Mouse (Mus musculus): ENCODE measurements around the gene Dnah2.

Gene Dnah2

GRCm38 (mm10) chr11:69431829-69432639 is 116.9 kb downstream of the Dnah2 start:
- ChIA-PET POLR2A (interaction anchor here in 3 of 4 experiments (0.5 to 2.1 kb wide), 39 partner anchors 9 to 482 kb away, joined by 3 to 12 read pairs (median 4); partner anchors contain the start of genes Cyb5d1 (in 3 of the 3), Naa38 (in 2 of the 3), Cntrob (in 1 of the 3) and Kcnab3 (in 1 of the 3)), CTCF (interaction anchor here (0.5 to 1.9 kb wide), 43 partner anchors 8 to 440 kb away, joined by 3 to 11 read pairs (median 3); partner anchors contain the start of genes Cyb5d1 (in 1 of the 4), Kcnab3 (in 1 of the 4), Naa38 (in 1 of the 4) and Nlgn2 (in 1 of the 4))

DNA sequence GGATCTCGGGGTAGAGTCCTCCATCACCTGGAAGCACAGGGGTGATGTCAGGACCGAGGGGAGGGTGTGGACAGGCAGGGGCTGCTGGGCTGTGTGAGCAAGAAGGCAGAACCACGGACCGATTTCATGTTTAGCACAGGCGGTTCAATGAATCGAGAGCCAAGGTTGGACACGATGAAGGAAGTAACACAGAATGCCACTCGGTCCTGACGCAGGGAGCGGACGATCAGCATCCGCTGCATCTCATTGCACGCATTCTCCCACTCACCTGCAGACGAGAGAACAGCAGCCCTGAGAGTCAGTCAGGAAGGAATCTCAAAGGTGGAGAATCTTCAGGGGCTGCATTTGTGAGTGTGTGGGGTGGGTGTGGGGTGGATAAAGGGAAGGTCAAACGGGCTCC is 118.3 kb downstream of the Dnah2 start:
- CTCF ChIA-PET, result no interaction called here
- POLR2A ChIA-PET, result interaction anchor here in 1 of 4 experiments (5.5 kb wide), 1 partner anchor 21 kb away, joined by 34 read pairs; no protein-coding TSS in a partner anchor

- ChIA-PET POLR2A (interaction anchor here (0.5 to 5.5 kb wide), 34 partner anchors 8 to 366 kb away, joined by 3 to 72 read pairs (median 6); partner anchors contain the start of genes Cyb5d1 (in 2 of the 4), Kdm6b (in 2 of the 4), Naa38 (in 2 of the 4) and Cntrob (in 1 of the 4)), CTCF (interaction anchor here in 3 of 4 experiments (0.6 to 2.4 kb wide), 9 partner anchors 8 to 540 kb away, joined by 3 to 15 read pairs (median 7); no protein-coding TSS in a partner anchor)
Observed at GRCm38 (mm10) chr11:69429313-69429712, 119.6 kb downstream of the Dnah2 start.

- CTCF ChIA-PET, result interaction anchor here in 3 of 4 experiments (0.6 to 2.4 kb wide), 14 partner anchors 9 to 541 kb away, joined by 3 to 15 read pairs (median 6); no protein-coding TSS in a partner anchor
- POLR2A ChIA-PET, result interaction anchor here (0.5 to 5.5 kb wide), 41 partner anchors 9 to 365 kb away, joined by 3 to 72 read pairs (median 4); partner anchors contain the start of genes Cyb5d1 (in 2 of the 4), Kdm6b (in 2 of the 4), Naa38 (in 2 of the 4) and Cntrob (in 1 of the 4)
Observed at GRCm38 (mm10) chr11:69428751-69429150, 120.2 kb downstream of the Dnah2 start.

GRCm38 (mm10) chr11:69426246-69426645 is 122.7 kb downstream of the Dnah2 start:
- POLR2A ChIA-PET, result interaction anchor here (0.5 to 5.5 kb wide), 18 partner anchors 8 to 353 kb away, joined by 3 to 72 read pairs (median 5); partner anchors contain the start of genes Cyb5d1 (in 1 of the 4), Kcnab3 (in 1 of the 4), Kdm6b (in 1 of the 4) and Naa38 (in 1 of the 4)
- CTCF ChIA-PET, result interaction anchor here in 1 of 4 experiments (1.4 kb wide), 1 partner anchor 12 kb away, joined by 4 read pairs; no protein-coding TSS in a partner anchor

- POLR2A ChIA-PET, result interaction anchor here in 3 of 4 experiments (0.6 to 1.9 kb wide), 12 partner anchors 8 to 476 kb away, joined by 3 to 7 read pairs (median 3); no protein-coding TSS in a partner anchor
- CTCF ChIA-PET, result interaction anchor here in 3 of 4 experiments (0.6 to 1.0 kb wide), 3 partner anchors 8 to 172 kb away, joined by 3 to 5 read pairs (median 3); no protein-coding TSS in a partner anchor
Observed at GRCm38 (mm10) chr11:69423885-69424284, 125.0 kb downstream of the Dnah2 start.

GRCm38 (mm10) chr11:69422842-69423241 is 126.1 kb downstream of the Dnah2 start:
- POLR2A ChIA-PET, result interaction anchor here in 2 of 4 experiments (0.8 to 6.9 kb wide), 5 partner anchors 10 to 16 kb away, joined by 3 to 136 read pairs (median 4); no protein-coding TSS in a partner anchor
- CTCF ChIA-PET, result no interaction called here

- CTCF ChIA-PET, result interaction anchor here in 1 of 4 experiments (0.6 to 3.7 kb wide), 5 partner anchors 7 to 165 kb away, joined by 3 to 10 read pairs (median 4); no protein-coding TSS in a partner anchor
- POLR2A ChIA-PET, result interaction anchor here in 3 of 4 experiments (0.6 to 6.9 kb wide), 19 partner anchors 10 to 826 kb away, joined by 3 to 136 read pairs (median 4); partner anchors contain the start of genes Trp53 (in 2 of the 3), Wrap53 (in 2 of the 3), Cntrob (in 1 of the 3) and Cyb5d1 (in 1 of the 3)
Observed at GRCm38 (mm10) chr11:69421131-69421977, 127.6 kb downstream of the Dnah2 start.

DNA sequence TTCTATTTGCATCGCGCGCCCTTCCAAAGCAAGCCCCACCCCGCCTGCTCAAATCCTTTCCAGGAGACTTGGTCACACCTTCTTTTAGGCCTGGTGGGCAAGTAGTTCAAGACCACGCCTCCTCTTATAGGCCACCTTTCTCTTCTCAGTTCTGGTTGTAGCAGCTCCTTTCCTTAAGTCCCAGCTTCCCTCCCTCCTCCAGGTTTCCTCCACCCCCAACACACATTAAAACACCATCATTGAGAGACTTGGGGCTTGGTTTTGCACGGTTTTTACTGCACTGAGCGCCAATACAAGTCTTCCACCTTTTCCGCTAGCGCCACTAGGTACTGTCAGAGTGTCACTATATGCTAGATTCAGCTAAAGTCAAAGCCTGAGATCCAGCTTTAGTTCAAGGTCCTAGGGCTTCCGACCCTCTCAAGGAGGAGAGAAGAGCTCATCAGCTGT is 128.3 kb downstream of the Dnah2 start:
- CTCF ChIA-PET, result interaction anchor here in 2 of 4 experiments (0.8 to 3.7 kb wide), 3 partner anchors 8 to 12 kb away, joined by 4 to 10 read pairs (median 6); no protein-coding TSS in a partner anchor
- POLR2A ChIA-PET, result interaction anchor here in 3 of 4 experiments (0.6 to 6.9 kb wide), 24 partner anchors 7 to 347 kb away, joined by 3 to 136 read pairs (median 4); partner anchors contain the start of genes Trp53 (in 2 of the 3), Wrap53 (in 2 of the 3), Cntrob (in 1 of the 3) and Cyb5d1 (in 1 of the 3)

GRCm38 (mm10) chr11:69419813-69420553 is 128.9 kb downstream of the Dnah2 start:
- POLR2A ChIA-PET, result interaction anchor here (0.6 to 6.9 kb wide), 32 partner anchors 7 to 346 kb away, joined by 3 to 136 read pairs (median 4); partner anchors contain the start of genes Cyb5d1 (in 2 of the 4), Naa38 (in 2 of the 4), Trp53 (in 2 of the 4) and Wrap53 (in 2 of the 4)
- CTCF ChIA-PET, result interaction anchor here (0.6 to 3.7 kb wide), 7 partner anchors 9 to 514 kb away, joined by 3 to 10 read pairs (median 6); partner anchors contain the start of gene Gucy2e (in 1 of the 4)

DNA sequence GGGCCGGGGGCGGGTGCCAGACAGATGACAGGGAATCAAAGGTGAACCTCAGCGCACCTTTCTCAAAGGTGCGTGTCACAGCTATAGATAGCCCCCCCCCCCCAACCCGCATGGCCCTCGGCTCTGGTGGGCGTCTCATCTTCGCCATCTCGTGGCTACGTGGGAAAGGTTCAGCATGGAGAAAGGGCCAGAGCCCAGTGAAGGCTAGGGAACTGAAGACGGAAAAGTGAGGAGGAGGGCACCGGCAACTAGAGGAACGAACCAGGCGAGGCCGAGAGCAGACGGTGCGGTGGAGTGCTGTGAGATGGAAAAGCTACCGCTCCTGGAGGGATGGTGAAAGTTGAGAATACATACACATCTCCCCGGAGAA is 129.5 kb downstream of the Dnah2 start:
- CTCF ChIA-PET, result interaction anchor here (0.6 to 3.7 kb wide), 11 partner anchors 8 to 515 kb away, joined by 3 to 10 read pairs (median 4); partner anchors contain the start of gene Gucy2e (in 1 of the 4)
- POLR2A ChIA-PET, result interaction anchor here (0.6 to 6.9 kb wide), 48 partner anchors 8 to 1013 kb away, joined by 3 to 136 read pairs (median 5); partner anchors contain the start of genes Cntrob (in 2 of the 4), Cyb5d1 (in 2 of the 4), Naa38 (in 2 of the 4) and Trappc1 (in 2 of the 4)

GRCm38 (mm10) chr11:69418481-69419442 is 130.1 kb downstream of the Dnah2 start:
- CTCF ChIA-PET, result interaction anchor here (0.5 to 3.7 kb wide), 13 partner anchors 8 to 544 kb away, joined by 3 to 10 read pairs (median 3); no protein-coding TSS in a partner anchor
- POLR2A ChIA-PET, result interaction anchor here (0.6 to 6.9 kb wide), 78 partner anchors 8 to 1028 kb away, joined by 3 to 136 read pairs (median 5); partner anchors contain the start of genes Trp53 (in 3 of the 4), Wrap53 (in 3 of the 4), Cntrob (in 2 of the 4) and Cyb5d1 (in 2 of the 4)

DNA sequence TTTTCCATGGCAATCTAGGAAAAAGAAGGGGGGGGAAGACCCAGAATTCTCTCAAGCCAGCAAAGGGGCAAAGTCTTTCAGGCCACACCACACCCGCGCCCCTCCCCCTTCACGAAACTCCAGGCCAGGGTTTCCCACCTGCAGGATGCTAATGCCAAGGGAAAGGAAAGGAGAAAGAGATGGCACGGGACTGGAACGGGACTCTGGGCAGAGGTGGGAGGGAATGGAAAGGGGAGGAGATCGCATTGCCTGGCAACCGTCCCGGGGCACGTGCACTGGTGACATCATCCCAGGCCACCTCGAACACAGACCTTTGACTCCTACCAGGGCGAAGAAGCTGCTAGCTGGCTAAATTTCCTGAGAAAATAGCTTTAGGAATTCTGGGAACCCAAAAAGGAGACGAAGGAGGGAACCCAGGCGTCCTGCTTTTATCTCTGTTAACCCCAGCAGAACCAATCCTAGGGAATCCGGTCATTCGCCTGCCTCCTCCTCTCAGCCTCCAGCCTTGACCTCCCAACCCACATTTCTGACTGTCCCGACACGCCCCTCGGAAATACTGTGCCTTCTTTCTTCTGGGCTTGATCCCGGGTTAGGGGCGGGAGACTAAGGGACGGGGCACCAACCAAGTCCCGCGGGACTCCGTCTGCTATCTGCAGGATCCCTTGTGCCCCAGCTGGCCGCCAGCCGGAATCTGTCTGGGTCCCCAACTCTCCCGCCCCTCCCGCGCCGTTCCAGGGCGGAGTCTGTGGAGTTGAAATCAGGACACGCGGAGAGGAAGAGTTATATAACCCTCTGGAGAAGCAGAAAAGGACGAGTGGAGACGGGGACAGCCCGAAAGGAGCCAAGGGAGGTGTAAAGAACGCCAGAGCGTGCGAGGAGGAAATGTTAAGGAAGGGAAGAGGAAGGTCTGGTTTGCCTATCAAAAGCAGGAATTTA is 131.2 kb downstream of the Dnah2 start:
- CTCF ChIA-PET, result interaction anchor here in 2 of 4 experiments (0.7 to 3.7 kb wide), 4 partner anchors 11 to 365 kb away, joined by 3 to 10 read pairs (median 4); partner anchors contain the start of gene Kcnab3 (in 1 of the 2)
- POLR2A ChIA-PET, result interaction anchor here (0.6 to 6.9 kb wide), 68 partner anchors 8 to 563 kb away, joined by 3 to 136 read pairs (median 5); partner anchors contain the start of genes Cyb5d1 (in 3 of the 4), Naa38 (in 3 of the 4), Trp53 (in 3 of the 4) and Wrap53 (in 3 of the 4)

All from embryonic stem cell, embryonic (primary cell).